In the genomic region with DNA sequence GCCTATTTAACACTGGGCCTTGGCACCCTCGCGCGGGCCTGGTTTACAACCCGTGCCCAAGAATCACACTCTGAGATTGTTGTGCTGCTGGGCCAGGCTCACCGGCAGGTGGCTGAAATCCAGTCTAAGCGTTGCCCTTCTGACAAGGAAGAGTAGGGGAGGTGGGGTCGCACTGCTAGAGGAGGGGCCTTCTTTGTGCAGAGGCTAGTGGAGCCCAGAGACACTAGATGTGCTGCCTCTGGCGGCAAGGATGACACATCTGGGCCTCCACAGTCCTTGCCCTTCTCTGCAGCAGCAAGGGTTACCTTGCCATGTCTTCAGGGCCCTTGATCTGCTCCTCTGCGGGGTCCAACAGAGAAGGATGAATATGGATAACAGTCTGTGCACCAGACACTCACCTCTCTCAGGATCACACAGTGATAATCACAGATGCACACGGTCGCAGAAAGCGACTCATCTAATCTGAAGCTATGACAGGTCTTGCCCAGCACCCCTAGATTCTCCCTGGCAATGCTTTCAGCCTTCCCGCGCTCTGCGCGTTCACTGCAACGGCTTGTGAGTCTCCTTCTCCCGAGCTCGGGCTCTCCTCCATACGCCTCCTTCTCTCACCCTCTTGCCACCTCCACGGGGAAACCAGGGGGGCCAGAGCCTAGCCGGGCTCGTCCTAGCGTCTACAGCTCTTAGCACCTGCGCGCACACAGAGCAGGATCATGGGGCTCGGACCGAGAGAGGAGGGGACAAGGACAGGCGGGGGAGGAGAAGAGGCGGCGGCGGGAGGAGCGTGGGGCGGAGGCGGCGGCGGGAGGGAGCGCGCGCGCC, we compare ENCODE assay signal across 8 mouse cellular contexts. TPM values are rescaled to one million over a fixed set of nuclear protein-coding genes. Genes with fewer than 3 reads are reported as not detected.
A peak's percentile ranks its signal among the peaks of the same experiment; 100 is the strongest.
DNase-seq lines count a peak whose midpoint lies in the region; ATAC-seq and TF ChIP-seq lines count a peak whose summit lies in the region.

No protein-coding gene starts in this region.

- peak overlapping the region; percentile 73 for H3K9ac ChIP-seq in heart, embryonic 14.5 days (ENCODE audit: low read length)
- peak overlapping the region; percentile 64 for H3K9ac ChIP-seq in liver, embryonic 16.5 days (ENCODE audit: low read depth, low read length)
- H3K9ac ChIP-seq in neural tube, embryonic 13.5 days: peak overlapping the region; percentile 98

- no peak for ATAC-seq in heart, embryonic 14.5 days (ENCODE audit: insufficient number of reproducible peaks, insufficient read depth, low FRiP score, low read depth)
- peak; percentile 60 for ATAC-seq in liver, embryonic 16.5 days (ENCODE audit: low read depth)
- peak; percentile 85 for ATAC-seq in neural tube, embryonic 13.5 days (ENCODE audit: low read depth)

- peaks cover 22% of the 10 kb centered on the region for H3K79me3 ChIP-seq in C2C12 (ENCODE audit: low read depth)

- WGBS in heart, embryonic 14.5 days: 4% methylated on average over 28 of the region's 41 CpGs
- 4% methylated on average over 37 of the region's 41 CpGs for WGBS in liver, embryonic 16.5 days (ENCODE audit: insufficient replicate concordance)
- WGBS in neural tube, embryonic 13.5 days: under 1% methylated on average over 33 of the region's 41 CpGs

- peak overlapping the region; percentile 36 for H3ac ChIP-seq in C2C12 (ENCODE audit: control insufficient read depth, insufficient read length, low read depth)

- H3K27ac ChIP-seq in bone marrow macrophage, adult 2 months (ENCODE audit: insufficient read depth, low read depth, low read length): no peak overlapping the region
- H3K27ac ChIP-seq in embryonic fibroblast, embryonic 13.5 days (ENCODE audit: insufficient read depth, low read length): no peak overlapping the region
- no peak overlapping the region for H3K27ac ChIP-seq in heart, embryonic 14.5 days (replicated peaks in 1 of 2; ENCODE audit: control insufficient read depth in 1 of 2, insufficient read depth in 1 of 2, low read depth in 2 of 2, low read length in 2 of 2)
- no peak overlapping the region for H3K27ac ChIP-seq in liver, embryonic 16.5 days (ENCODE audit: low read length)
- peak overlapping the region; percentile 98 for H3K27ac ChIP-seq in neural tube, embryonic 13.5 days (replicated peaks)

- H3K4me3 ChIP-seq in C2C12 (ENCODE audit: insufficient read depth, poor library complexity, severe bottlenecking): peak overlapping the region; percentile 52
- H3K4me3 ChIP-seq in bone marrow macrophage, adult 2 months (ENCODE audit: insufficient read depth, low read length): peak overlapping the region; percentile 86
- H3K4me3 ChIP-seq in embryonic fibroblast, embryonic 13.5 days (ENCODE audit: insufficient read depth, low read length): peak overlapping the region; percentile 44
- peak overlapping the region; percentile 65 to 68 for H3K4me3 ChIP-seq in heart, embryonic 14.5 days (ENCODE audit: control insufficient read depth in 1 of 2, insufficient read depth in 1 of 2, low read depth in 1 of 2, low read length in 2 of 2)
- H3K4me3 ChIP-seq in liver, embryonic 16.5 days (ENCODE audit: low read depth, low read length): peak overlapping the region; percentile 78
- peak overlapping the region; percentile 88 for H3K4me3 ChIP-seq in neural tube, embryonic 13.5 days

- no peaks in the 10 kb centered on the region for H3K9me3 ChIP-seq in heart, embryonic 14.5 days (ENCODE audit: control insufficient read depth, low read length)
- no peaks in the 10 kb centered on the region for H3K9me3 ChIP-seq in liver, embryonic 16.5 days (replicated peaks; ENCODE audit: control insufficient read depth, low read length)
- no peaks in the 10 kb centered on the region for H3K9me3 ChIP-seq in neural tube, embryonic 13.5 days

- peaks cover 2% of the 10 kb centered on the region for H3K27me3 ChIP-seq in C2C12 (ENCODE audit: control insufficient read depth, insufficient read depth, insufficient read length)
- peaks cover 38% of the 10 kb centered on the region for H3K27me3 ChIP-seq in heart, embryonic 14.5 days (ENCODE audit: control insufficient read depth, insufficient read depth, low read length)
- H3K27me3 ChIP-seq in liver, embryonic 16.5 days (ENCODE audit: control insufficient read depth, insufficient read depth, low read depth, low read length): peaks cover 3% of the 10 kb centered on the region; the same call in 1 of the 2 replicates
- H3K27me3 ChIP-seq in neural tube, embryonic 13.5 days: no peaks in the 10 kb centered on the region

- peaks cover 26% of the 10 kb centered on the region for H3K4me1 ChIP-seq in bone marrow macrophage, adult 2 months (ENCODE audit: control insufficient read depth, insufficient read depth, low read length)
- H3K4me1 ChIP-seq in embryonic fibroblast, embryonic 13.5 days (ENCODE audit: control insufficient read depth, insufficient read depth, low read length): peaks cover 6% of the 10 kb centered on the region; the same call in 1 of the 2 replicates
- H3K4me1 ChIP-seq in heart, embryonic 14.5 days (ENCODE audit: control insufficient read depth in 2 of 2, insufficient read depth in 2 of 2, low read length in 2 of 2): peaks cover 9 to 14% of the 10 kb centered on the region in 2 experiments; a peak in 3 of 4 replicates
- H3K4me1 ChIP-seq in liver, embryonic 16.5 days (ENCODE audit: control insufficient read depth, low read depth, low read length): peaks cover 27% of the 10 kb centered on the region
- peaks cover 50% of the 10 kb centered on the region for H3K4me1 ChIP-seq in neural tube, embryonic 13.5 days (replicated peaks)

- H3K36me3 ChIP-seq in C2C12 (ENCODE audit: control insufficient read depth, insufficient read depth): peaks cover 14% of the 10 kb centered on the region
- H3K36me3 ChIP-seq in heart, embryonic 14.5 days (ENCODE audit: control insufficient read depth, insufficient read depth, low read length): no peaks in the 10 kb centered on the region
- H3K36me3 ChIP-seq in liver, embryonic 16.5 days (ENCODE audit: control insufficient read depth, insufficient read depth): no peaks in the 10 kb centered on the region
- peaks cover 8% of the 10 kb centered on the region; the same call in 1 of the 2 replicates for H3K36me3 ChIP-seq in neural tube, embryonic 13.5 days

- DNase-seq in kidney, postnatal 36 days: peak; percentile 8 to 77
- peak; percentile 84 for DNase-seq in testis, postnatal 10 days (ENCODE audit: low spot score)

- no peak for TF ChIP-seq CTCF in C2C12 (IDR thresholded peaks at IDR 0.05; ENCODE audit: control insufficient read depth, insufficient read depth, insufficient read length)
- TF ChIP-seq CTCF in bone marrow macrophage, adult 2 months (IDR thresholded peaks at IDR 0.05; ENCODE audit: low read depth, low read length): no peak
- no peak for TF ChIP-seq CTCF in embryonic fibroblast, embryonic 13.5 days (IDR thresholded peaks at IDR 0.05; ENCODE audit: borderline replicate concordance, insufficient read depth, low read length)

- H3K4me2 ChIP-seq in heart, embryonic 14.5 days (ENCODE audit: low read length): peak overlapping the region; percentile 100
- peak overlapping the region; percentile 100 for H3K4me2 ChIP-seq in liver, embryonic 16.5 days (ENCODE audit: low read depth, low read length)
- peak overlapping the region; percentile 97 for H3K4me2 ChIP-seq in neural tube, embryonic 13.5 days

- H3K79me2 ChIP-seq in C2C12 (ENCODE audit: control insufficient read depth, insufficient read depth): peaks cover 26% of the 10 kb centered on the region

- no peak for TF ChIP-seq POLR2A in bone marrow macrophage, adult 2 months (IDR thresholded peaks at IDR 0.05; ENCODE audit: borderline replicate concordance, low read depth, low read length)
- TF ChIP-seq POLR2A in embryonic fibroblast, embryonic 13.5 days (IDR thresholded peaks at IDR 0.05; ENCODE audit: low read depth, low read length): no peak

TF ChIP-seq in C2C12, 6 proteins besides CTCF, POLR2A, EP300 and RAD21:
- TF ChIP-seq CEBPB (IDR thresholded peaks at IDR 0.05; ENCODE audit: low read depth) (no peak), MAX (IDR thresholded peaks at IDR 0.05) (no peak), FOSL1 (IDR thresholded peaks at IDR 0.05; ENCODE audit: insufficient read depth, low read length, poor library complexity, severe bottlenecking) (no peak), USF1 (IDR thresholded peaks at IDR 0.05; ENCODE audit: low read depth) (no peak), MYOG (IDR thresholded peaks at IDR 0.05; ENCODE audit: control insufficient read depth, extremely low read depth, insufficient read length) (no peak), MYOD1 (IDR thresholded peaks at IDR 0.05; ENCODE audit: control insufficient read depth, insufficient read length, low read depth) (no peak)
TF ChIP-seq in C2C12: peak in this region for 0.

RNA-seq across cellular contexts. Expression of a gene that starts 0.5 kb away (rescaled TPM):
- 8.3 TPM for polyA plus RNA-seq in C2C12 (2012; fragmentation: generic; extraction: Trizol)
- polyA plus RNA-seq in bone marrow macrophage, adult 2 months (2012; ENCODE audit: insufficient read depth, insufficient read length, missing spikeins): 2.6 and 4.0 TPM in 2 replicates
- 8.5 and 11.3 TPM in 2 replicates for polyA plus RNA-seq in embryonic fibroblast, embryonic 13.5 days (2011; ENCODE audit: insufficient read length, low read depth, missing spikeins)
- 0.26 and 0.76 TPM in 2 replicates for polyA plus RNA-seq in heart, embryonic 14.5 days (2014; fragmentation: Nextera tagmentation; extraction: Ambion mirVana)
- polyA plus RNA-seq in liver, embryonic 16.5 days (2015; fragmentation: Nextera tagmentation; extraction: Ambion mirVana): 0.44 and 0.46 TPM in 2 replicates
- polyA plus RNA-seq in neural tube, embryonic 13.5 days (2015; fragmentation: Nextera tagmentation; extraction: Ambion mirVana): 51.2 and 54.3 TPM in 2 replicates
